Mouse (Mus musculus): Measurements from ENCODE around the gene Slc35a5. TPM values are rescaled to one million over a fixed set of nuclear protein-coding genes. Genes with fewer than 3 reads are reported as not detected.
A peak's percentile ranks its signal among the peaks of the same experiment; 100 is the strongest.

The Slc35a5 gene
- polyA plus RNA-seq, 1 experiment from 2014 or later, result 6.6 TPM

- H3K27me3 ChIP-seq, result no peaks in the 10 kb centered on the region
- ATAC-seq (ENCODE audit: insufficient read depth), result no peak
- no peaks in the 10 kb centered on the region for H3K36me3 ChIP-seq (replicated peaks)
- H3K4me3 ChIP-seq (replicated peaks), result peak within 1 kb of the TSS; percentile 21; the same call in 1 of the 2 replicates
- H3K9me3 ChIP-seq (replicated peaks), result no peaks in the 10 kb centered on the region
- H3K4me1 ChIP-seq (replicated peaks), result no peaks in the 10 kb centered on the region
- 12% methylated on average over 6 of the region's 6 CpGs for WGBS (ENCODE audit: insufficient replicate concordance)
- H3K9ac ChIP-seq, result no peak within 1 kb of the TSS
- no peak within 1 kb of the TSS; the same call in 1 of the 2 replicates for H3K27ac ChIP-seq (replicated peaks)
- H3K4me2 ChIP-seq, result peak within 1 kb of the TSS; percentile 18; the same call in 1 of the 2 replicates
Observed at GRCm38 (mm10) chr16:45093137-45093731, 65.3 kb downstream of the Slc35a5 start, which contains the start of gene Ccdc80. Gene Ccdc80 (plus strand): TSS chr16:45093402.

DNA sequence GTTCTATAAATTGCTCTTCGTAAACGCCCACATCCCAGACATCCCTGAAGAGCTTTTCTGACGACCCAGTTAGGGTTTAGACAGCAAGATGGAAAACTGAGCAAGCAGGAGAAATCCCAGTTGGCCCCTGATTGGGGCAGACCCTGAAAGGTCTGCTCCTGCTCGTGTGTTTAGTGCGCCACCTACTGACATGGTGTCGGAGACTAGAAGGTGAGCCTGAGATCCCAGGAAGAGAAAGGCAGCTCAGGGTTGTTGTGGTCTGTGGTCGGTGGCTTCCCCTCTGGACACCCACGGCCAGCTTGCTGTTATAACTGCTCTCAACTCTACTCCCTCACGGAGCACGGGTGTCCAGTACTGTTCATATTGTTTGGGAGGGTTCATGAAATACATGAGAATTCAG, 68.5 kb downstream of the Slc35a5 start:
- H3K4me2 ChIP-seq, result peak overlapping the region; percentile 31
- no peak overlapping the region for H3K27ac ChIP-seq (replicated peaks)
- no peak for ATAC-seq (ENCODE audit: insufficient read depth)
- no peaks in the 10 kb centered on the region for H3K9me3 ChIP-seq (replicated peaks)
- 3% methylated on average over 10 of the region's 10 CpGs for WGBS (ENCODE audit: insufficient replicate concordance)
- no peak overlapping the region; the same call in 1 of the 2 replicates for H3K4me3 ChIP-seq (replicated peaks)
- H3K4me1 ChIP-seq (replicated peaks), result no peaks in the 10 kb centered on the region
- H3K9ac ChIP-seq, result no peak overlapping the region
- H3K36me3 ChIP-seq (replicated peaks), result no peaks in the 10 kb centered on the region
- no peaks in the 10 kb centered on the region for H3K27me3 ChIP-seq

Other genes with a start within 250 kb of the Slc35a5 start
- 0.82 and 0.88 TPM in 2 replicates for gene Cd200r3, start 215.0 kb downstream of the Slc35a5 start, polyA plus RNA-seq (2015; fragmentation: Nextera tagmentation; extraction: Ambion mirVana)
- 9.7 TPM in 2 replicates for gene Ccdc80, start 65.3 kb downstream of the Slc35a5 start, polyA plus RNA-seq (2015; fragmentation: Nextera tagmentation; extraction: Ambion mirVana)
- 16.2 and 17.1 TPM in 2 replicates for gene Atg3, start 79 bp upstream of the Slc35a5 start, polyA plus RNA-seq (2015; fragmentation: Nextera tagmentation; extraction: Ambion mirVana)
- gene Btla, start 65.6 kb upstream of the Slc35a5 start, polyA plus RNA-seq (2015; fragmentation: Nextera tagmentation; extraction: Ambion mirVana), result 0.37 and 0.56 TPM in 2 replicates